Mouse (Mus musculus): Measurements from ENCODE around the gene Rps15. TPM values are rescaled to one million over a fixed set of nuclear protein-coding genes. Genes with fewer than 3 reads are reported as not detected.
A peak's percentile ranks its signal among the peaks of the same experiment; 100 is the strongest.

Rps15 gene
- polyA plus RNA-seq, 1 experiment from 2014 or later = 723 TPM

DNA sequence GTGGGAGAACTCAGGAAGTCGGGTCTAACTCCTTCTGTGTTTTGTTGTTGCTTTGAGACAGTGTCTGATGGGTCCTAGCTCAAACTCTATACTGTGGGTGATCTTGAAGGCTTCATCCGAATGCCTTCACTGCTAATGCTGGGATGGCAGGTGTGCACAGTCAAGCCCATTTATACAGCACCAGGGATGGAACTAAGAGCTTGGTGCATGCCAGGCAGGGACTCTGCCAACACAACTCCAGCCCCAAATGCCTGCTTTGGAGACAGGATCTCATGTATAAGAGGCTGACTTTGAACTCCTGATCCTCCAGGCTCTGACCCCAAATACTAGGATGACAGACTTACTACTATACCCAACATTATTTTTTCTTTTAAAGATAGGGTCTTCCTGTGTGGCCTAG, 42.2 kb upstream of the Rps15 start:
- H3K27ac ChIP-seq (replicated peaks in 1 of 2; ENCODE audit: control insufficient read depth in 1 of 2, insufficient read depth in 1 of 2, low read depth in 2 of 2, low read length in 2 of 2) = peak overlapping the region in 1 of 2 experiments; percentile 95; a peak in 3 of 4 replicates
- peaks cover 34% of the 10 kb centered on the region for H3K36me3 ChIP-seq (ENCODE audit: control insufficient read depth, insufficient read depth, low read length)
- peak overlapping the region; percentile 91 for H3K4me2 ChIP-seq (ENCODE audit: low read length)
- WGBS = 29% methylated on average over 2 of the region's 2 CpGs
- no peak for ATAC-seq (ENCODE audit: insufficient number of reproducible peaks, insufficient read depth, low FRiP score, low read depth)
- no peaks in the 10 kb centered on the region for H3K27me3 ChIP-seq (ENCODE audit: control insufficient read depth, insufficient read depth, low read length)
- H3K9ac ChIP-seq (ENCODE audit: low read length) = peak overlapping the region; percentile 95
- H3K4me1 ChIP-seq (ENCODE audit: control insufficient read depth in 2 of 2, insufficient read depth in 2 of 2, low read length in 2 of 2) = peaks cover 9 to 19% of the 10 kb centered on the region in 2 experiments
- peak overlapping the region; percentile 82 to 90 for H3K4me3 ChIP-seq (ENCODE audit: control insufficient read depth in 1 of 2, insufficient read depth in 1 of 2, low read depth in 1 of 2, low read length in 2 of 2)
- H3K9me3 ChIP-seq (ENCODE audit: control insufficient read depth, low read length) = no peaks in the 10 kb centered on the region

DNA sequence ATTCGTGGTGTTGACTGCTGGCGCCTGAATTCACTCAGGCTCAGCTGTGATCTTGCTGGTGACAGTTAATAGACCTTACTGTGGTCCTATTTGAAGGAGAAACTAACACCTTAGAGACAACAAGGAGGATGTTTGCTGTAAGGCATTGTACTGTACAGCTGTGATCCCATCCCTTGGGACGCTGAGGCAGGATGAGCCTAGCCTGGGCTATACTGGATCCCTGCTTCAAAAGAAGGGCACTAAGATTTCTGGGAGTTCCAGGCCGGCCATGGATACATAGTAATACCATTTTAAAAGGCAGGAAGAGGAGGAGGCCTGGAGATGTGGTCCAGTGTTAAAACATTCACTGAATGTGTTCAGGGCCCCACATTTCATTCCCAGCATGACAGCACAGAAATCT, 41.7 kb upstream of the Rps15 start:
- Histone ChIP-seq H3K4me3 (ENCODE audit: control insufficient read depth in 1 of 2, insufficient read depth in 1 of 2, low read depth in 1 of 2, low read length in 2 of 2) (peak overlapping the region in 1 of 2 experiments; percentile 90; a peak in 1 of 4 replicates), H3K36me3 (ENCODE audit: control insufficient read depth, insufficient read depth, low read length) (peaks cover 39% of the 10 kb centered on the region), H3K27ac (replicated peaks in 1 of 2; ENCODE audit: control insufficient read depth in 1 of 2, insufficient read depth in 1 of 2, low read depth in 2 of 2, low read length in 2 of 2) (no peak overlapping the region), H3K4me2 (ENCODE audit: low read length) (peak overlapping the region; percentile 91), H3K27me3 (ENCODE audit: control insufficient read depth, insufficient read depth, low read length) (no peaks in the 10 kb centered on the region), H3K9me3 (ENCODE audit: control insufficient read depth, low read length) (no peaks in the 10 kb centered on the region), H3K4me1 (ENCODE audit: control insufficient read depth in 2 of 2, insufficient read depth in 2 of 2, low read length in 2 of 2) (peaks cover 6 to 14% of the 10 kb centered on the region in 2 experiments), H3K9ac (ENCODE audit: low read length) (peak overlapping the region; percentile 95)
- ATAC-seq (ENCODE audit: insufficient number of reproducible peaks, insufficient read depth, low FRiP score, low read depth) = no peak
- 90% methylated on average over 4 of the region's 4 CpGs for WGBS

DNA sequence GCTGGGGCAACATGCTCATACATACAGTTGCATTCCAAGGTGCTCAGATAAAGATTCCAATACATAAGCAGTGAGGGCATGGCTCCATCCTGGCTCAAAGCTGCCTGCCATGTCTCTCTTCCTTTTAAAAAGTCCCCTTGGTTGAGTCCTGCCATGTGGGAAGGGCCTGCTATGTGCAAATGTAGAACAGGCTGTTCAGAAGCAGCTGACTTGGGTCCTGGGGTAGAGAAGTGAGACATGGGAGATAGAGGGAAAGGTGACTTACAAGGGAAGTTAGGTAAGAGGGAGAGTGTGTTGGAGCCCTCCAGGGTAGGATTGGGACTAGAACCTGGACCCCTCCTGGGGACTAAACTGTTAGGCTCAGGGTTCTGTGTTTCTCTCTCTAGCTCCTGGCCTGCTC, 40.2 kb upstream of the Rps15 start:
- Histone ChIP-seq H3K36me3 (ENCODE audit: control insufficient read depth, insufficient read depth, low read length) (peaks cover 53% of the 10 kb centered on the region), H3K4me2 (ENCODE audit: low read length) (no peak overlapping the region), H3K9me3 (ENCODE audit: control insufficient read depth, low read length) (no peaks in the 10 kb centered on the region), H3K9ac (ENCODE audit: low read length) (no peak overlapping the region), H3K27ac (replicated peaks in 1 of 2; ENCODE audit: control insufficient read depth in 1 of 2, insufficient read depth in 1 of 2, low read depth in 2 of 2, low read length in 2 of 2) (no peak overlapping the region), H3K27me3 (ENCODE audit: control insufficient read depth, insufficient read depth, low read length) (no peaks in the 10 kb centered on the region), H3K4me1 (ENCODE audit: control insufficient read depth in 2 of 2, insufficient read depth in 2 of 2, low read length in 2 of 2) (peaks cover 8 to 17% of the 10 kb centered on the region in 2 experiments), H3K4me3 (ENCODE audit: control insufficient read depth in 1 of 2, insufficient read depth in 1 of 2, low read depth in 1 of 2, low read length in 2 of 2) (no peak overlapping the region)
- ATAC-seq (ENCODE audit: insufficient number of reproducible peaks, insufficient read depth, low FRiP score, low read depth) = no peak

DNA sequence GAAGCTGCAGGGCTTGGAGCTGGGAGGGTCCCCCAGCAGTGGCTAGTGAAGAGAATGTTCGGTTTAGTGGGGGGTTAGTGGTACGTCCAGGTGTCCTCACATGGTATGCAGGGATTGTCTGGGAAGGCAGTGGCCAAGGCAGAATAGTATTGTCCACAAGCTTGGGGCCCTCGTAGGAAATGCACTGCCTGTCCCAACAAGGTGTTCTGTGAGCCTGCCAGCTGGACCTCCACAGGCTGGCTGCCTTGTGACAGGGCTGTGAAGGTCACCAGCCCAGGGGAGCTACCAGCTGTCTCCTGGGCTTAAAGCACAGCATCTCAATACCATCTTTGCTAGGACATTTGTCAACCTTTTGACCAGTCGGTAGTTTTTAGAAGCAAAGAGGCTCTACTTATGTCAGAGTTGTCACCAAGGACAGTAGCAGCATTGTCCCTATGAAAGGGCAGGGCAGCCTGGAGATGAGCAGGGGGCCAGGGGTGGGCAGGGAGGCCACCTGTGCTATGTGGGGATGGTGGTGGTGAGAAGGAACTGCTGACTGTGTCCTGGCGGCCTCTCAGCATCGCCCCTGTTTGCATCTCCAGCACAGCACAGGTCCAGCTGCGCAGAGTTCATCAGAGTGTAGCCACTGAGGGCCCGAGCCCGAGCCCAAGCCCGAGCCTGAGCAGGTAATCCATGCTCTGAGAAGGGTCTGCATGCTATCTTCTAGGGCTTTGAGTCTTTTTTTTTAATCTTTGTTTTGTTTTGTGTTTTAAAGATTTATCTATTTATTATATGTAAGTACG, 39.6 kb upstream of the Rps15 start:
- no peak overlapping the region for H3K27ac ChIP-seq (replicated peaks in 1 of 2; ENCODE audit: control insufficient read depth in 1 of 2, insufficient read depth in 1 of 2, low read depth in 2 of 2, low read length in 2 of 2)
- H3K9ac ChIP-seq (ENCODE audit: low read length) = no peak overlapping the region
- no peaks in the 10 kb centered on the region for H3K27me3 ChIP-seq (ENCODE audit: control insufficient read depth, insufficient read depth, low read length)
- WGBS = 84% methylated on average over 11 of the region's 11 CpGs
- no peak overlapping the region for H3K4me2 ChIP-seq (ENCODE audit: low read length)
- H3K36me3 ChIP-seq (ENCODE audit: control insufficient read depth, insufficient read depth, low read length) = peaks cover 60% of the 10 kb centered on the region
- H3K9me3 ChIP-seq (ENCODE audit: control insufficient read depth, low read length) = no peaks in the 10 kb centered on the region
- H3K4me3 ChIP-seq (ENCODE audit: control insufficient read depth in 1 of 2, insufficient read depth in 1 of 2, low read depth in 1 of 2, low read length in 2 of 2) = no peak overlapping the region
- H3K4me1 ChIP-seq (ENCODE audit: control insufficient read depth in 2 of 2, insufficient read depth in 2 of 2, low read length in 2 of 2) = peaks cover 8 to 17% of the 10 kb centered on the region in 2 experiments
- ATAC-seq (ENCODE audit: insufficient number of reproducible peaks, insufficient read depth, low FRiP score, low read depth) = no peak

DNA sequence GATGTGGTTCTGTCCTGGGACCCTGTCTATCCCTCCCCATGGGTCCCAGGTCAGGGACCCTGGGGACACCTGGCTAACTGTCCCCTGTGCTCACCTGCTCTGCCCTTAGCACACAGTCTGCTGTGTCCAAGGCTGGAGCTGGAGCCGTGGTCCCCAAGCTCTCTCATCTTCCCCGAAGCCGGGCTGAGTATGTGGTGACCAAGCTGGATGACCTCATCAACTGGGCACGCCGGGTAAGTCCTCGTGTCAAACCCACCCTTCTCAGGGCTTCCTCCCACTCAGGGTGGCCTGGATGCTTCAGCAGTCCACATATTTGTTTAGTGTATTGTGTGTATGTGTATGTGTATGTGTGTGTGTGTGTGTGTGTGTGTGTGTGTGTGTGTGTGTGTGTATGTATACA, 38.7 kb upstream of the Rps15 start:
- Histone ChIP-seq H3K27me3 (ENCODE audit: control insufficient read depth, insufficient read depth, low read length) (no peaks in the 10 kb centered on the region), H3K27ac (replicated peaks in 1 of 2; ENCODE audit: control insufficient read depth in 1 of 2, insufficient read depth in 1 of 2, low read depth in 2 of 2, low read length in 2 of 2) (no peak overlapping the region), H3K4me3 (ENCODE audit: control insufficient read depth in 1 of 2, insufficient read depth in 1 of 2, low read depth in 1 of 2, low read length in 2 of 2) (no peak overlapping the region), H3K4me2 (ENCODE audit: low read length) (no peak overlapping the region), H3K9me3 (ENCODE audit: control insufficient read depth, low read length) (no peaks in the 10 kb centered on the region), H3K36me3 (ENCODE audit: control insufficient read depth, insufficient read depth, low read length) (peaks cover 69% of the 10 kb centered on the region), H3K4me1 (ENCODE audit: control insufficient read depth in 2 of 2, insufficient read depth in 2 of 2, low read length in 2 of 2) (peaks cover 8 to 17% of the 10 kb centered on the region in 2 experiments), H3K9ac (ENCODE audit: low read length) (no peak overlapping the region)
- ATAC-seq (ENCODE audit: insufficient number of reproducible peaks, insufficient read depth, low FRiP score, low read depth) = no peak
- WGBS = 76% methylated on average over 6 of the region's 6 CpGs

DNA sequence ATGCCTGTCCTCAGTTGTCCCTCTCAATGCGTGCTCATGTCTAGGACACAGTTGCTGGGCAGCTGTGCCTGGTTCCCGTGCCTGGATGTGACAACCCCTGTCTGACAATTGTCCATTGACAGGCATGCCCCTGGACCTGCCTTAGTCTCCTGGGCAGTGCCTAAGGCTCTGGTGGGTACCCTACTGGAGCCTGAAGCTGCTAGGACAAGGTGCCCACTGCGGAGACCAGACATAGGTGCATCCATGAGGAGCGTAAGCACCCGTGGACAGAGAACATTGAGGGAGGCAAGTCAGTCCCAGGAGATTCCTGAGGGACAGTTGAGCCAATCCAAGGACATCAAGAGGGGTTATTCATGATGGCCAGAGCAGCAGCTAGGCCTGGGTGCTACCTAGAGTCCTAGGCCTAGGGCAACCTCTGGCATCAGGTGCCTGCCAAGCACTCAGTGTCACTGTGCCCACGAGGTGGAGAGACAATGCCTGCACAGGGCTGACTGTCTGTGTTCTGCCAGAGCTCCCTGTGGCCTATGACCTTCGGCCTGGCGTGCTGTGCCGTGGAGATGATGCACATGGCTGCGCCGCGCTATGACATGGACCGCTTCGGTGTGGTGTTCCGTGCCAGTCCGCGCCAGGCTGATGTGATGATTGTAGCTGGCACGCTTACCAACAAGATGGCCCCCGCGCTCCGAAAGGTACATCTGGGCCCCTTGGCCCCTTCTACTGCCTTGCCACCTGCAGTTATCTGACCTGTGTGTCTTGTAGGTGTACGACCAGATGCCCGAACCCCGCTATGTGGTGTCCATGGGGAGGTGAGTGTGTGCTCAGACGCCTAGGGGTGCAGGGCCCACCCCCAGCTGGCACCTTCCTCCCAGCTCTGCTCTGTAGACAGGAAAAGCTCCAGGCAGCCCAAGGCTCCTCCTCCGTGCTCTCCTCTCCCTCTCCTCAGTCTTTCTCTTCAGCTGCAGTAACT, 37.6 kb upstream of the Rps15 start:
- H3K36me3 ChIP-seq (ENCODE audit: control insufficient read depth, insufficient read depth, low read length) = peaks cover 77% of the 10 kb centered on the region
- H3K4me2 ChIP-seq (ENCODE audit: low read length) = no peak overlapping the region
- WGBS = 93% methylated on average over 26 of the region's 26 CpGs
- no peak for ATAC-seq (ENCODE audit: insufficient number of reproducible peaks, insufficient read depth, low FRiP score, low read depth)
- H3K9me3 ChIP-seq (ENCODE audit: control insufficient read depth, low read length) = no peaks in the 10 kb centered on the region
- no peak overlapping the region for H3K9ac ChIP-seq (ENCODE audit: low read length)
- H3K4me3 ChIP-seq (ENCODE audit: control insufficient read depth in 1 of 2, insufficient read depth in 1 of 2, low read depth in 1 of 2, low read length in 2 of 2) = no peak overlapping the region
- no peak overlapping the region for H3K27ac ChIP-seq (replicated peaks in 1 of 2; ENCODE audit: control insufficient read depth in 1 of 2, insufficient read depth in 1 of 2, low read depth in 2 of 2, low read length in 2 of 2)
- H3K4me1 ChIP-seq (ENCODE audit: control insufficient read depth in 2 of 2, insufficient read depth in 2 of 2, low read length in 2 of 2) = peaks cover 13 to 28% of the 10 kb centered on the region in 2 experiments
- H3K27me3 ChIP-seq (ENCODE audit: control insufficient read depth, insufficient read depth, low read length) = no peaks in the 10 kb centered on the region

DNA sequence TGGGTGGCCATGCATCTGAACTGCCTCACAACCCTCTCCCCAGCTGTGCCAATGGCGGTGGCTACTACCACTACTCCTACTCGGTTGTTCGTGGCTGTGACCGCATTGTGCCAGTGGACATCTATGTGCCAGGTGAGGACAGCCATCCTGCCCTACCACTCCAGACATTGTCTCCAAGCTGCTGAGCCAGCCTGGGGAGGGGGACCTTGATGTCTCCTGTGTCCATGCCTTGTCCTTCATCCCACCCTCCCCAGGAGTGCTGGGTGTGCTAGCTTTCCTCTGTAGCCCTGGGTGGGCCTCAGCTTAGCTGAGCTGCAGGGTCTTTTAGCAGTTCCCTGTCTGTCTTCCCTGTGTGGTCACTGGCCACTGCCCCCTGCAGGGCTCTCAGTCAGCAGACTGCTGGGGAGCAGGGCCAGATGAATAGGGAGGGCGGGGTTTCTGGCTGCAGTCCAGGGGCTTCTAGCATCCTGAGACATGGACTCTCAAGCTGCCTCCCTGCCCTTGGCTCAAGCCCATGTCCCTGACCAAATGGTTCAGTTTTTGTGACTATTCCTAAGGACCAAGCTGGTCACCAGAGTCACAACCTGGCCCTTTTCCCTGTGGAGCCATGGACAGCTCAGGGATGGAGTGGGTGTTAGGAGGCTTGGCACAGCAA, 36.2 kb upstream of the Rps15 start:
- no peak overlapping the region for H3K4me2 ChIP-seq (ENCODE audit: low read length)
- no peak overlapping the region for H3K27ac ChIP-seq (replicated peaks in 1 of 2; ENCODE audit: control insufficient read depth in 1 of 2, insufficient read depth in 1 of 2, low read depth in 2 of 2, low read length in 2 of 2)
- peaks cover 76% of the 10 kb centered on the region for H3K36me3 ChIP-seq (ENCODE audit: control insufficient read depth, insufficient read depth, low read length)
- no peaks in the 10 kb centered on the region for H3K27me3 ChIP-seq (ENCODE audit: control insufficient read depth, insufficient read depth, low read length)
- WGBS = 89% methylated on average over 5 of the region's 5 CpGs
- no peak overlapping the region for H3K9ac ChIP-seq (ENCODE audit: low read length)
- no peak overlapping the region for H3K4me3 ChIP-seq (ENCODE audit: control insufficient read depth in 1 of 2, insufficient read depth in 1 of 2, low read depth in 1 of 2, low read length in 2 of 2)
- ATAC-seq (ENCODE audit: insufficient number of reproducible peaks, insufficient read depth, low FRiP score, low read depth) = no peak
- H3K9me3 ChIP-seq (ENCODE audit: control insufficient read depth, low read length) = no peaks in the 10 kb centered on the region
- peaks cover 15 to 25% of the 10 kb centered on the region in 2 experiments for H3K4me1 ChIP-seq (ENCODE audit: control insufficient read depth in 2 of 2, insufficient read depth in 2 of 2, low read length in 2 of 2)

Data from heart, embryonic 14.5 days (tissue).